Mouse (Mus musculus) cerebellum, adult 2 months (tissue): Measurements from ENCODE around the gene Cyp1a1.

Source experiments
- CTCF ChIP-seq: fragments of 200-500 bp; IDR thresholded peaks from 2 replicates; pipeline ENCODE4 v1.5.1; 2011; ENCODE audit warnings: low read depth, mild to moderate bottlenecking, control low read depth, low read length, moderate library complexity, borderline replicate concordance; ENCODE audit not compliant: insufficient read depth
- POLR2A ChIP-seq: fragments of 200-500 bp; IDR thresholded peaks from 2 replicates; pipeline ENCODE4 v1.6.1; 2011; ENCODE audit warnings: low read length, control low read depth, borderline replicate concordance; ENCODE audit not compliant: insufficient read depth

DNA sequence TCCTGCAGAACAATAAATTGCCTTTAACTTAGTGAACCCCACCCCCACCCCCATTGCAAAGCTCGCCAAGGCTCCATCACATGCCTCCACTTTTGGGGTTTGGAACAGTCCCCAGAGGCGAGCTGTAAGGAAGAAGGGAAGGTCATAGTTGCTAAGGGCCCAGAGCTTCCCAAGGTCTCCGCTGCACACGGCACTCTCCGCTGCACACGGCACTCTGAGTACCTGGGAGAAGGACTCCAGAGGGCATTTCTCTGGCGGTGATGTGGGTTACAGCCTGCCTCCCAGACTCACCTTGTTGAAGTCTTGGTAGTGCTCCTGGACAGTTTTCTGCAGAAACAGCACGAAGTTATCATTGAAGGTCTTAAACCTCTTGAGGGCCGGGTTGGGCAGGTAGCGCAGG is 6.3 kb upstream of the Cyp1a1 start:
- TF ChIP-seq POLR2A = no peak
- no peak for TF ChIP-seq CTCF
